Mouse (Mus musculus): ENCODE data around the gene C7. TPM values are rescaled to one million over a fixed set of nuclear protein-coding genes. Genes with fewer than 3 reads are reported as not detected.

C7 gene
- total RNA-seq, 2 experiments from 2014 or later, result 0.86 to 1.2 TPM

DNA sequence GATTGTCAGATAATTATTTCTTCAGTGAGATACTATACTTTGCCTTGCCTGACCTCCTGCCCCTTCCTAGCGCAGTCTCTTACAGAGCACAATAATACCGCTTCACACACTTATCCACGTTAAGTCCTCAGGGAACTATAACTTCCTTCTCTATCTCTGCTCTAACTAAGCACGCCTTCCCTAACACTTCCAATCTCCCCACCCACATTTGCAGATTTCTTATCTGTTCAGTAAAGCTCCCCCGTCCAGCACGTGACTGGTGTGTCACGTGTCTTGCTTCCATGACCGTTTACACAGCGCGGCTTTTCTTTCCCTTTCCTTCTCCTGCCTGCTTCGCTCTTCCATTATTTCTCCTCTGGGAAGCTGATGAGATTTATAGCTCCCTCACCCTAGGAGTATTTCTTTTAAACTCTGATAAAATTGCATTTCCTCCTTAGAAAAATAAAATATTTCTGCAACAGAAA lies 53.9 kb downstream of the C7 start:
- DNase-seq (ENCODE audit: low spot score in 2 of 2), result no peak
- intact Hi-C loops (cut with DNase I), result no loop called here

DNA sequence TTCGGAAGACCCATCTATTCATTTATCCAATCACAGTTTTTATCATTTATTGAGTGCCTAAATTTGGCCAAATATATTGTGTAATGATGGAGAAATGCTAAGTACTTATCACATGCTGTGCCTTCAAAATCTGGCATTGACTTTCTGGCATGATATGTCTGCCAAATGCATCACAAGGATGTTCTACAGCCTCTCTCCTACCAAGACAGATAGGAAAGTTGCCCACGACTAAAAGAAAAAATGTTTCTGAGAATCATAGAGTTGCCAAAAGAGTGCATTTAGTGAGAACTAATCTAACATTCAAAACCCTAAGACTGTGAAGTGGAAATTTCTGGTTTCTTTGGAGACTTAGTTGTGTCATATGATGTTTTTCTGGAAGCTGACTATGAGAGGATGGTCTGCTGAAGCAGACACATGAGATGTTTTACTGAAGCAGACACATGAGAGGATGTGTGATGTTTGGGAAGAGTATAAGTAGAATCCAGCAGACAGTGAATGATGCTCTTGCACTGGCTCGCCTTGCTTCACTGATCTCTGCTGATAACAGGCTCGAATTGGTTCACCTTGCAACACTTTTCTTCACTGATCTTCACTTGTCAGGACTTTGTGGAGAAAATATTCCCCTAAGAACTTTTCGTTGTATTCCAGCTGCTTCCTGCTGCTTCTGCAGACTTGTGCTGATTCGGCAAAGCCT lies 59.9 kb downstream of the C7 start:
- intact Hi-C loops (cut with DNase I), result no loop called here
- DNase-seq (ENCODE audit: low spot score in 2 of 2), result no peak

GRCm38 (mm10) chr15:5002903-5003302 lies 60.6 kb downstream of the C7 start:
- intact Hi-C loops (cut with DNase I), result no loop called here
- DNase-seq (ENCODE audit: low spot score in 2 of 2), result no peak

DNA sequence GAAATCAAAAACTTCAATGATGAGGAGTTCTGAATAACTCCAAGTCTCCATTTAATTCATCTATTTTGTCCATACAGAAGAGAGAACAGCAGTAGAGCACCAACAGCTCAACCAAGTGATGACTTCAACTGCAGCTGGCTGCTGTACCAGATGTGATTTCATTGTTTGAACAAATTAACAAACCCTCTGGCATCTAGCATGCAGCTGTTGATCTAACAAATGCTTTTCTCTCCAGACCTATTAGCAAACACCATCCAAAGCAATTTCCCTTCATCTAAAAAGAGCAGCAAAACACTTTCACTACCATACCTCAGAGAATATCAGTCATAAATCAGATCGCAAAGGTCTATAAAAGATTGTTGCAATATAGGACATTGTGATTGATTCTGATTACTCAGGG lies 90.2 kb downstream of the C7 start:
- DNase-seq (ENCODE audit: low spot score in 2 of 2), result no peak
- intact Hi-C loops (cut with DNase I), result no loop called here

Other genes with a start within 250 kb of the C7 start
- gene Mroh2b, start 165.0 kb downstream of the C7 start, total RNA-seq (2021), result not detected
- 1 to 10 TPM; 1.4 to 1.5 TPM for gene Card6, start 44.8 kb upstream of the C7 start, total RNA-seq (2021)
- 100 to 1,000 TPM; 257 to 266 TPM for gene Rpl37, start 52.9 kb upstream of the C7 start, total RNA-seq (2021)
- 10 to 100 TPM; 18.9 to 20.5 TPM for gene Prkaa1, start 80.1 kb upstream of the C7 start, total RNA-seq (2021)
- gene Ttc33, start 121.8 kb upstream of the C7 start, total RNA-seq (2021), result 10 to 100 TPM; 74.3 to 75.4 TPM
- 1 to 10 TPM in 1 of 2 experiments, under 1 TPM in 1; 0.82 to 1.1 TPM for gene Ptger4, start 180.4 kb upstream of the C7 start, total RNA-seq (2021)

All from left cerebral cortex, postnatal 36 days (tissue).